Mouse (Mus musculus) spleen, adult 2 months (tissue): ENCODE measurements around the gene Adamtsl5. TPM values are rescaled to one million over a fixed set of nuclear protein-coding genes. Genes with fewer than 3 reads are reported as not detected.

ENCODE experiments used
- DNase-seq, 2 experiments: peaks; one replicate each; pipeline versions ENCODE4 v3.0.0 to v3.0.0-alpha.2; 2012 to 2021; ENCODE audit warnings: low spot score in 2 of 2, low read depth in 1 of 2
- H3K27ac ChIP-seq: fragments of 200-500 bp; 2 replicates; pipeline ENCODE4 v1.5.1; 2012; ENCODE audit warnings: low read length, inconsistent platforms; ENCODE audit not compliant: insufficient read depth
- H3K27me3 ChIP-seq: fragments of 200-500 bp; 2 replicates; pipeline ENCODE4 v1.6.1; 2012; ENCODE audit warnings: mild to moderate bottlenecking, moderate library complexity, low read length, inconsistent platforms; ENCODE audit not compliant: control insufficient read depth, insufficient read depth
- H3K36me3 ChIP-seq: fragments of 200-500 bp; 2 replicates; pipeline ENCODE4 v1.6.1; 2012; ENCODE audit warnings: mild to moderate bottlenecking, low read length, inconsistent platforms; ENCODE audit not compliant: control insufficient read depth, insufficient read depth
- H3K4me1 ChIP-seq: fragments of 200-500 bp; 2 replicates; pipeline ENCODE4 v1.6.1; 2011; ENCODE audit warnings: inconsistent platforms; ENCODE audit not compliant: control insufficient read depth, insufficient read depth, insufficient read length
- H3K4me3 ChIP-seq: fragments of 200-500 bp; 2 replicates; pipeline ENCODE4 v1.5.1; 2011; ENCODE audit warnings: mild to moderate bottlenecking, inconsistent platforms; ENCODE audit not compliant: insufficient read depth, insufficient read length; ENCODE audit errors: extremely low read depth
- CTCF ChIP-seq: fragments of 200-500 bp; IDR thresholded peaks from 2 replicates; pipeline ENCODE4 v1.5.1; 2011; ENCODE audit warnings: mild to moderate bottlenecking, inconsistent platforms; ENCODE audit not compliant: insufficient read depth, insufficient read length, insufficient replicate concordance; ENCODE audit errors: extremely low read depth
- POLR2A ChIP-seq: fragments of 200-500 bp; IDR thresholded peaks from 2 replicates; pipeline ENCODE4 v1.6.1; 2011; ENCODE audit warnings: low read depth, low read length, inconsistent platforms
- WGBS: fragments of 180-500 bp; shearing (Covaris S2); methylation state at CpG from one replicate; pipeline ENCODE4 v1.1.7; 2018; 5-methylcytosine and 5-hydroxymethylcytosine counted together
- polyA plus RNA-seq: library from polyadenylated mRNA; depleted of rRNA; stranded (reverse); fragments of >200 nt; gene quantifications from 2 replicates; pipeline ENCODE4 v1.2.3, GENCODE M21; 2012

Gene Adamtsl5
- polyA plus RNA-seq, 1 experiment, result 8.8 TPM

- peaks cover 23% of the 10 kb centered on the region for H3K36me3 ChIP-seq
- 74% methylated on average over 4 of the region's 4 CpGs for WGBS
- H3K27me3 ChIP-seq, result peaks cover 8% of the 10 kb centered on the region
- no peak for DNase-seq
- peaks cover 26% of the 10 kb centered on the region for H3K4me1 ChIP-seq
- no peak overlapping the region for H3K27ac ChIP-seq
- TF ChIP-seq CTCF, result no peak
- no peak for TF ChIP-seq POLR2A
- H3K4me3 ChIP-seq, result no peak overlapping the region
These were observed 41.0 kb upstream of the Adamtsl5 start for GRCm38 (mm10) chr10:80389185-80389708.

- Histone ChIP-seq H3K4me3 (no peak overlapping the region), H3K27ac (no peak overlapping the region), H3K4me1 (peaks cover 26% of the 10 kb centered on the region), H3K36me3 (peaks cover 18% of the 10 kb centered on the region), H3K27me3 (peaks cover 8% of the 10 kb centered on the region)
- no peak for DNase-seq
- no peak for TF ChIP-seq POLR2A
- TF ChIP-seq CTCF, result no peak
- WGBS, result 41% methylated on average over 2 of the region's 2 CpGs
These were observed 40.5 kb upstream of the Adamtsl5 start for GRCm38 (mm10) chr10:80388731-80389130.

- no peak within 1 kb of the TSS for H3K27ac ChIP-seq
- no peak for TF ChIP-seq CTCF
- peak; percentile 45 for TF ChIP-seq POLR2A
- peak within 1 kb of the TSS; percentile 78 for H3K4me3 ChIP-seq
- DNase-seq, result peak; percentile 54 to 86
- WGBS, result 9% methylated on average over 34 of the region's 61 CpGs
- peaks cover 6% of the 10 kb centered on the region for H3K36me3 ChIP-seq
- H3K4me1 ChIP-seq, result peaks cover 26% of the 10 kb centered on the region
- peaks cover 8% of the 10 kb centered on the region for H3K27me3 ChIP-seq
These were observed 39.3 kb upstream of the Adamtsl5 start, which contains the start of gene Mex3d for GRCm38 (mm10) chr10:80387522-80387959. TSS of gene Mex3d (minus strand) at chr10:80387659.

- Histone ChIP-seq H3K4me3 (peak overlapping the region; percentile 63), H3K27me3 (peaks cover 8% of the 10 kb centered on the region), H3K36me3 (peaks cover 4% of the 10 kb centered on the region), H3K27ac (no peak overlapping the region), H3K4me1 (peaks cover 26% of the 10 kb centered on the region)
- TF ChIP-seq POLR2A (no peak), CTCF (no peak)
- no peak for DNase-seq
- WGBS, result 3% methylated on average over 84 of the region's 94 CpGs
These were observed 38.7 kb upstream of the Adamtsl5 start for GRCm38 (mm10) chr10:80386735-80387471.

GRCm38 (mm10) chr10:80385811-80386734 lies 37.9 kb upstream of the Adamtsl5 start:
- H3K27me3 ChIP-seq, result peaks cover 8% of the 10 kb centered on the region
- H3K4me3 ChIP-seq, result peak overlapping the region; percentile 63
- 38% methylated on average over 34 of the region's 34 CpGs for WGBS
- peaks cover 26% of the 10 kb centered on the region for H3K4me1 ChIP-seq
- peaks cover 12% of the 10 kb centered on the region for H3K36me3 ChIP-seq
- TF ChIP-seq POLR2A (no peak), CTCF (no peak)
- no peak overlapping the region for H3K27ac ChIP-seq
- DNase-seq, result no peak

GRCm38 (mm10) chr10:80385310-80385709 lies 37.1 kb upstream of the Adamtsl5 start:
- WGBS, result 81% methylated on average over 7 of the region's 7 CpGs
- Histone ChIP-seq H3K27ac (no peak overlapping the region), H3K27me3 (peaks cover 8% of the 10 kb centered on the region), H3K4me1 (peaks cover 26% of the 10 kb centered on the region), H3K36me3 (peaks cover 13% of the 10 kb centered on the region), H3K4me3 (no peak overlapping the region)
- TF ChIP-seq CTCF, result no peak
- no peak for TF ChIP-seq POLR2A
- no peak for DNase-seq
